Mouse (Mus musculus): ENCODE measurements around the gene Rcc1l.

GRCm38 (mm10) chr5:134102720-134103119 is 73.9 kb downstream of the Rcc1l start:
- TF ChIP-seq CTCF (IDR thresholded peaks at IDR 0.05; ENCODE audit: borderline replicate concordance, control insufficient read depth, extremely low read depth, insufficient read depth, low read length, poor library complexity) (no peak), POLR2A (IDR thresholded peaks at IDR 0.05; ENCODE audit: control insufficient read depth, extremely low read depth, insufficient read depth, low read length, poor library complexity) (no peak)

Measured in thymus, adult 2 months (tissue).